Mouse (Mus musculus) E14TG2a.4 (cell line): ENCODE results near the gene Mxd1.
A peak's percentile ranks its signal among the peaks of the same experiment; 100 is the strongest.

Experiments used
- H3K27me3 ChIP-seq: 2 replicates; pipeline ENCODE4 v1.6.1; 2014; ENCODE audit warnings: low read length, control low read depth; ENCODE audit not compliant: insufficient read depth
- H3K36me3 ChIP-seq: 2 replicates; pipeline ENCODE4 v1.6.1; 2014; ENCODE audit warnings: low read length, control low read depth; ENCODE audit not compliant: insufficient read depth
- H3K4me1 ChIP-seq: replicated peaks from 2 replicates; pipeline ENCODE4 v1.6.1; 2014; ENCODE audit warnings: low read depth, low read length, control low read depth
- H3K4me3 ChIP-seq: replicated peaks from 2 replicates; pipeline ENCODE4 v1.5.1; 2014; ENCODE audit warnings: mild to moderate bottlenecking, low read length
- H3K9me3 ChIP-seq: 2 replicates; pipeline ENCODE4 v1.6.1; 2014; ENCODE audit warnings: low read length, control low read depth
- CTCF ChIP-seq: conservative IDR thresholded peaks from 2 replicates; pipeline ENCODE4 v1.5.1; 2014; ENCODE audit warnings: low read length
- NANOG ChIP-seq: IDR thresholded peaks from 2 replicates; pipeline ENCODE4 v1.6.1; 2014; ENCODE audit warnings: borderline replicate concordance, low read length, mixed read lengths
- POU5F1 ChIP-seq: IDR thresholded peaks from 2 replicates; pipeline ENCODE4 v1.6.1; 2014; ENCODE audit warnings: low read length, borderline replicate concordance

Gene Mxd1

DNA sequence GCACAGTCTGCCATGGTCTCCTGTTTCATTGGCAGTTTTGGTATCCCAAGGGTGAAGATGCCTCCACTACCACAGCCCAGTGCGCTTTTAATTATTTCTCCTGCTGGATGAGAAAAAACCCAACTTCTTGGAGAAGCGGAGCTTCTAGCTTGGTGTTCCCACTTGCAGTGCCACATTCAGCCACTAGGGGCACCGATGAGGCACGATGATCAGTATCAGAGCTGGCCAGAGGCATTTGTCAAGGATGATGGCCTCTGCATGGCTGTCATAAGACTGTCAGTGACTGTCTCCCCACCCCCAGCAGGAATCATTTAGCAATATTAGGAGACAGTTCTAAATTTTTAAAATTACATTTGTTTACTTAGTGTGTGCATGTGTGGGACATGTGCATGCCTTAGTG, 69.8 kb downstream of the Mxd1 start:
- Histone ChIP-seq H3K4me3 (no peak overlapping the region), H3K4me1 (peaks cover 33% of the 10 kb centered on the region), H3K36me3 (no peaks in the 10 kb centered on the region), H3K9me3 (peaks cover 7% of the 10 kb centered on the region), H3K27me3 (no peaks in the 10 kb centered on the region)
- TF ChIP-seq POU5F1 (no peak), CTCF (peak; percentile 100), NANOG (no peak)

GRCm38 (mm10) chr6:86598742-86599193, 70.2 kb downstream of the Mxd1 start:
- peaks cover 7% of the 10 kb centered on the region for H3K9me3 ChIP-seq
- peaks cover 34% of the 10 kb centered on the region for H3K4me1 ChIP-seq
- no peaks in the 10 kb centered on the region for H3K36me3 ChIP-seq
- no peaks in the 10 kb centered on the region for H3K27me3 ChIP-seq
- TF ChIP-seq NANOG, result no peak
- TF ChIP-seq POU5F1, result no peak
- TF ChIP-seq CTCF, result no peak
- H3K4me3 ChIP-seq, result no peak overlapping the region
